Mouse (Mus musculus): ENCODE results near the gene Zfand2b. TPM values are rescaled to one million over a fixed set of nuclear protein-coding genes. Genes with fewer than 3 reads are reported as not detected.
A peak's percentile ranks its signal among the peaks of the same experiment; 100 is the strongest.

Zfand2b gene
- total and polyA plus RNA-seq, 2 experiments from 2014 or later = 38.4 to 41.1 TPM

DNA sequence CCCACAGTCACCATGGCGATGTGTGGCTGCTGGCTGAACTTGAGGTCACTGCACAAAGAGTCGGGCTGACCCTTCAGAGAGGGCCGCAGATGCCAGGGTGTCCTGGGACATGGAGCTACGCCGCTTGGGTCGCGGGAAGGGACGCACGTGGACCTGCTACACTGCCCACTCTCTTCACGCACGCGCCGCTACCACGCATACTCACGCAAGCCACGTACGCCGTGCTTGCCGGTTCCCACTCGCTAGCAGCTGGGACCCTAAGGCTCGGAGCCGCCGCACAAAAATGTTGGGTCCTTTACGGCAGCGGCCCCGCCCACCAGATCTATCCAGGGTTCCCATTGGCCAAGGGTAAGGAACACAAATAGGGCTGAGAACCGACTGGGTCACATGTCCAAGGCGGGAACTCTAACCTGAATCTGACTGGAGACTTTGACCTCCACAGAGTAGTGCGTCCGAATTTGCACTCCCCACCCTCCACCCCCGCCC, 11.7 kb downstream of the Zfand2b start, which contains the start of gene Abcb6:
Abcb6 (minus strand) TSS at position 288 of the 486 bp plus-strand sequence.
- ATAC-seq (ENCODE audit: low FRiP score) (peak; percentile 93), DNase-seq (ENCODE audit: low spot score) (peak; percentile 96)
- 0% methylated on average over 31 of the region's 31 CpGs for WGBS
- H3K9me3 ChIP-seq (ENCODE audit: low read length) = no peaks in the 10 kb centered on the region
- no peaks in the 10 kb centered on the region for H3K4me1 ChIP-seq (ENCODE audit: insufficient read depth, low read length)
- peak within 1 kb of the TSS; percentile 61 for H3K9ac ChIP-seq (replicated peaks; ENCODE audit: low read length, poor library complexity, severe bottlenecking)
- H3K27me3 ChIP-seq (ENCODE audit: insufficient read depth, low read length) = no peaks in the 10 kb centered on the region
- H3K27ac ChIP-seq (ENCODE audit: low read depth, low read length) = 0 out of 2 replicates have a peak within 1 kb of the TSS, but pooled peaks have one; percentile 8
- H3K36me3 ChIP-seq (ENCODE audit: insufficient read depth, low read length) = peaks cover 64% of the 10 kb centered on the region
- H3K4me2 ChIP-seq (ENCODE audit: low read depth, low read length, poor library complexity, severe bottlenecking) = peak within 1 kb of the TSS; percentile 80
- peak within 1 kb of the TSS; percentile 52 for H3K4me3 ChIP-seq (ENCODE audit: low read depth, low read length)
- TF ChIP-seq CTCF (IDR thresholded peaks at IDR 0.05) = peak; percentile 18

DNA sequence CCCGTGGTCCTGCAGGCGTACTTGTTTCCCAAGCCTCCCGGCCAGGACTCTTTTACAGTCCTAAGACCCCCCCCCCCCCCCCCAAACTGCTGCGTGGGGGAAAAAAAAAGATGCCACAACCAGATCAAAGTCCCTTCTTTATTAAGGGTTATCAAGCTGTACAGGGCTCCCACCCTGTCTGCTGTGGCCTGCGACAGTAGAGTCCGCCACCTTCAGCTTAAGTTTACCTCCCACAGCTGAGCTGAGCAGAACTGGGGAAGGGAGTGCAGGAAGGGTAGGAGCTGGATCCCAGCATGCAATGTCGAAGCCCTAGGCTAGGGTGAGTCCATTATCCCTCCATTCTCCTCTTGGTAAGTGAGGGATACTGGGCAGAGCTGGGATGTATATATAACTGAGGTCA, 12.3 kb downstream of the Zfand2b start:
- TF ChIP-seq CTCF (IDR thresholded peaks at IDR 0.05) = no peak
- no peaks in the 10 kb centered on the region for H3K4me1 ChIP-seq (ENCODE audit: insufficient read depth, low read length)
- H3K9ac ChIP-seq (replicated peaks; ENCODE audit: low read length, poor library complexity, severe bottlenecking) = no peak overlapping the region
- peak overlapping the region; percentile 80 for H3K4me2 ChIP-seq (ENCODE audit: low read depth, low read length, poor library complexity, severe bottlenecking)
- no peak overlapping the region for H3K27ac ChIP-seq (ENCODE audit: low read depth, low read length)
- H3K27me3 ChIP-seq (ENCODE audit: insufficient read depth, low read length) = no peaks in the 10 kb centered on the region
- peaks cover 65% of the 10 kb centered on the region for H3K36me3 ChIP-seq (ENCODE audit: insufficient read depth, low read length)
- no peak for DNase-seq (ENCODE audit: low spot score)
- no peak for ATAC-seq (ENCODE audit: low FRiP score)
- 35% methylated on average over 7 of the region's 7 CpGs for whole genome bisulfite sequencing
- H3K4me3 ChIP-seq (ENCODE audit: low read depth, low read length) = peak overlapping the region; percentile 52
- H3K9me3 ChIP-seq (ENCODE audit: low read length) = no peaks in the 10 kb centered on the region

DNA sequence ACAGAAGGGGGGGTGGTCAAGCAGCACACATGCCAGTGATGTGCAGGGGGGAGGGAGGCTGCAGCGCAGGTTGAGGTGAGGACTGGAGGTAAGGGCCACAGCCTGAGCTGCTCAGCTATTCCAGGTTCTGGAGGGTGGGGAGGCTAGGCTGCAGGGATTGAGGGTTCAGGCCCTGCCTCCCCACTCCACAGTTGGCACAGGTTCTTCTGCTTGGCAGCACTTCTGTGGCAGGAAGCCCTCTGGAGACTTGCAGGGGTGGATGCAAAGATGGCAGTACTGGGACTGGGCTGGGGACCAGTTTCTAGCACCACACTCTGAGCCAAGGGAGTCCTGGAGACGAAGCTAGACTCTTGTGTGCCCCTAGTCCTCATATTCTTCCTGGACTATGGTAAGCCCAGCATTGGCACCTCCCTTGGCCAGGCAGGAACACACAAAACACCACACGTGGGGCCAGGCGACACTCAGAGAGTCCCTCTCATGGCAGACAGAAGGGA, 13.0 kb downstream of the Zfand2b start:
- no peaks in the 10 kb centered on the region for H3K27me3 ChIP-seq (ENCODE audit: insufficient read depth, low read length)
- no peak overlapping the region for H3K4me3 ChIP-seq (ENCODE audit: low read depth, low read length)
- H3K4me2 ChIP-seq (ENCODE audit: low read depth, low read length, poor library complexity, severe bottlenecking) = no peak overlapping the region
- ATAC-seq (ENCODE audit: low FRiP score) (no peak), DNase-seq (ENCODE audit: low spot score) (no peak)
- 83% methylated on average over 4 of the region's 4 CpGs for WGBS
- TF ChIP-seq CTCF (IDR thresholded peaks at IDR 0.05) = no peak
- peaks cover 65% of the 10 kb centered on the region for H3K36me3 ChIP-seq (ENCODE audit: insufficient read depth, low read length)
- H3K4me1 ChIP-seq (ENCODE audit: insufficient read depth, low read length) = no peaks in the 10 kb centered on the region
- H3K9me3 ChIP-seq (ENCODE audit: low read length) = no peaks in the 10 kb centered on the region
- H3K9ac ChIP-seq (replicated peaks; ENCODE audit: low read length, poor library complexity, severe bottlenecking) = no peak overlapping the region
- no peak overlapping the region for H3K27ac ChIP-seq (ENCODE audit: low read depth, low read length)

DNA sequence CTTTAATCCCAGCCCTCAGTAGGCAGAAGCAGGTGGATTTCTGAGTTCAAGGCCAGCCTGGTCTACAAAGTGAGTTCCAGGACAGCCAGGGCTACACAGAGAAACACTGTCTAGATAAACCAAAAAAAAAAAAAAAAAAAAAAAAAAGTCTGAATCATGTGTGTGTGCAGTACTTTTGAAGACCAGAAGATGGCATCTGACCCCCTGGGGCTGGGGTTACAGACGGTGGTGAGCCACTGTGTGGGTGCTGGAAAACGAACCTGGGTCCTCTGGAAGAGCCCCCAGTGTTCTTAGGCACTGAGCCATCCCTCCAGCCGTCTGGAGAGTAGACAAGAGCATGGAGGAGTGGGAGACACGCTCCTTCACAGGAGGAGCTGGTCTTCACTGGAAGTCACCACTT, 13.7 kb downstream of the Zfand2b start:
- Histone ChIP-seq H3K36me3 (ENCODE audit: insufficient read depth, low read length) (peaks cover 65% of the 10 kb centered on the region), H3K4me3 (ENCODE audit: low read depth, low read length) (no peak overlapping the region), H3K27me3 (ENCODE audit: insufficient read depth, low read length) (no peaks in the 10 kb centered on the region), H3K4me1 (ENCODE audit: insufficient read depth, low read length) (no peaks in the 10 kb centered on the region), H3K27ac (ENCODE audit: low read depth, low read length) (no peak overlapping the region), H3K9ac (replicated peaks; ENCODE audit: low read length, poor library complexity, severe bottlenecking) (no peak overlapping the region), H3K4me2 (ENCODE audit: low read depth, low read length, poor library complexity, severe bottlenecking) (no peak overlapping the region), H3K9me3 (ENCODE audit: low read length) (no peaks in the 10 kb centered on the region)
- peak; percentile 45 for TF ChIP-seq CTCF (IDR thresholded peaks at IDR 0.05)
- DNase-seq (ENCODE audit: low spot score) = no peak
- 75% methylated on average over 4 of the region's 4 CpGs for WGBS
- ATAC-seq (ENCODE audit: low FRiP score) = no peak

DNA sequence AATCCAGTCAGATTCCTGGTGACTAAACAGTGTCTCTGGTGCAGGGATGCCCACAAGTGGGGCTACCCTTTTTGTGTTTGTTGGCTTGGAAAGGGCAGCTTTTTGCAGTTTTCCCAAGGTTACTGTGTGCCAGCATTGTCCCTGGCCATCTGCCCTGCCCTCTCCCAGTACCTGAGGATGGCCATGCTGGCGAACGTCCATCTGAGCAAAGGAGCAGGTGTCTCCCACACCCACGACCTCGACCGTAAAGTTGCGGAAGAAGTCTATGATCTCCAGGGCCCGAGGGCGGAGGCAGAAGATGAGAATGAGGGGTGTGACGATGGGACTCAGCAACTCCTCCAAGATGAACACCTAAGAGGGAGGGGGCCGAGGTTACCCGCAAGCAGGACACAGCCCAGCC, 17.0 kb downstream of the Zfand2b start:
- Histone ChIP-seq H3K27me3 (ENCODE audit: insufficient read depth, low read length) (no peaks in the 10 kb centered on the region), H3K9ac (replicated peaks; ENCODE audit: low read length, poor library complexity, severe bottlenecking) (no peak overlapping the region), H3K4me2 (ENCODE audit: low read depth, low read length, poor library complexity, severe bottlenecking) (no peak overlapping the region), H3K4me1 (ENCODE audit: insufficient read depth, low read length) (no peaks in the 10 kb centered on the region), H3K36me3 (ENCODE audit: insufficient read depth, low read length) (peaks cover 69% of the 10 kb centered on the region), H3K4me3 (ENCODE audit: low read depth, low read length) (no peak overlapping the region), H3K9me3 (ENCODE audit: low read length) (no peaks in the 10 kb centered on the region), H3K27ac (ENCODE audit: low read depth, low read length) (no peak overlapping the region)
- DNase-seq (ENCODE audit: low spot score) = no peak
- ATAC-seq (ENCODE audit: low FRiP score) = no peak
- TF ChIP-seq CTCF (IDR thresholded peaks at IDR 0.05) = no peak
- 95% methylated on average over 11 of the region's 11 CpGs for WGBS

DNA sequence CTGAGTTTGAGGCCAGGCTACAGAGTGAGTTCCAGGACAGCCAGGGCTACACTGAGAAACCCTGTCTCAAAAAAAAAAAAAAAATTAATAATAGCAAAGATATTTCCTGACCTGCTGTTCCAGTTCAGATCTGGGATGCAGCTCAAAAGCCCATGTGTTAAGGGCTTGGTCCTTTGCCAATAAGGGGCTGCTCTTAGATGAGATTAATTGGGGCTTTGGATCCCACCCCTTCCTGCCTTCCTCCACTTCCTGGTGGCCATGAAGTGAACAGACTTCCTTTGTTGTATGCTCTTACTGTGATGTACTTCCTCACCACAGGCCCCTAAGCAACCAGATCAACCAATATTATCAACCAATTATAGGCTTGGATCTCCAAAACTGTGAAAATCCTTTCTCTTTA, 18.7 kb downstream of the Zfand2b start:
- peaks cover 6% of the 10 kb centered on the region; the same call in 1 of the 2 replicates for H3K4me1 ChIP-seq (ENCODE audit: insufficient read depth, low read length)
- no peak for TF ChIP-seq CTCF (IDR thresholded peaks at IDR 0.05)
- DNase-seq (ENCODE audit: low spot score) (no peak), ATAC-seq (ENCODE audit: low FRiP score) (no peak)
- H3K27ac ChIP-seq (ENCODE audit: low read depth, low read length) = no peak overlapping the region
- H3K36me3 ChIP-seq (ENCODE audit: insufficient read depth, low read length) = peaks cover 60% of the 10 kb centered on the region
- H3K4me3 ChIP-seq (ENCODE audit: low read depth, low read length) = no peak overlapping the region
- no peaks in the 10 kb centered on the region for H3K9me3 ChIP-seq (ENCODE audit: low read length)
- H3K9ac ChIP-seq (replicated peaks; ENCODE audit: low read length, poor library complexity, severe bottlenecking) = no peak overlapping the region
- no peaks in the 10 kb centered on the region for H3K27me3 ChIP-seq (ENCODE audit: insufficient read depth, low read length)
- H3K4me2 ChIP-seq (ENCODE audit: low read depth, low read length, poor library complexity, severe bottlenecking) = no peak overlapping the region

Data from midbrain, postnatal 0 days (tissue).